In genomic region chr3:27314506-27315164, GRCm38 (mm10) we compare ENCODE assay signal across 21 mouse cellular contexts. TPM values are rescaled to one million over a fixed set of nuclear protein-coding genes. Genes with fewer than 3 reads are reported as not detected.
DNase-seq lines count a peak whose midpoint lies in the region; ATAC-seq and TF ChIP-seq lines count a peak whose summit lies in the region.
"Had no signal": no experiment of that assay in that cellular context is flagged by ENCODE, and none has a peak within 500 bp of the region (broad histone marks: within the 10 kb centered on the region; RNA-seq: fewer than 3 reads in every experiment).

No protein-coding gene starts in this region.

- no peak for DNase-seq in liver, embryonic 13.5 days
- peak; percentile 74 for DNase-seq in induced T-regulatory cell, adult 2 months (ENCODE audit: low read depth)
- peak; percentile 54 for DNase-seq in thymus, postnatal 14 days
- no peak for DNase-seq in right cerebral cortex, adult 2 months (ENCODE audit: low spot score in 2 of 2)
- DNase-seq in spleen, postnatal 10 days (ENCODE audit: low spot score in 2 of 2) = no peak
- DNase-seq: adrenal gland, postnatal 36 days; cerebellum, postnatal 36 days; heart, postnatal 36 days; kidney, postnatal 4 days; lung, postnatal 10 days; right cerebral cortex, postnatal 4 days had no signal

- no peak overlapping the region for H3K4me2 ChIP-seq in liver, embryonic 13.5 days
- H3K4me2 ChIP-seq in liver, embryonic 12.5 days = no peak overlapping the region
- H3K4me2 ChIP-seq: embryonic facial prominence, embryonic 12.5 days; intestine, embryonic 15.5 days; midbrain, embryonic 13.5 days had no signal

- TF ChIP-seq CTCF in E14TG2a.4 (conservative IDR thresholded peaks at IDR 0.05; ENCODE audit: low read length) = 0 out of 2 replicates have a peak, but pooled peaks have one; percentile 5

- H3K27me3 ChIP-seq in liver, embryonic 13.5 days = no peaks in the 10 kb centered on the region
- no peaks in the 10 kb centered on the region for H3K27me3 ChIP-seq in liver, embryonic 12.5 days (replicated peaks)
- H3K27me3 ChIP-seq in E14TG2a.4 (ENCODE audit: insufficient read depth, low read length) = 0 out of 2 replicates have a peak, but pooled peaks cover 3% of the 10 kb centered on the region
- H3K27me3 ChIP-seq: embryonic facial prominence, embryonic 12.5 days; intestine, embryonic 15.5 days; midbrain, embryonic 13.5 days had no signal

- 31% methylated on average over 2 of the region's 2 CpGs for WGBS in liver, embryonic 13.5 days (ENCODE audit: insufficient replicate concordance)
- WGBS in liver, embryonic 12.5 days (ENCODE audit: insufficient replicate concordance) = 43% methylated on average over 2 of the region's 2 CpGs

- no peak overlapping the region for H3K9ac ChIP-seq in liver, embryonic 13.5 days
- no peak overlapping the region for H3K9ac ChIP-seq in liver, embryonic 12.5 days
- H3K9ac ChIP-seq: embryonic facial prominence, embryonic 12.5 days; intestine, embryonic 15.5 days; midbrain, embryonic 13.5 days had no signal

- no peaks in the 10 kb centered on the region for H3K36me3 ChIP-seq in liver, embryonic 13.5 days
- H3K36me3 ChIP-seq in liver, embryonic 12.5 days = no peaks in the 10 kb centered on the region
- no peaks in the 10 kb centered on the region for H3K36me3 ChIP-seq in E14TG2a.4 (ENCODE audit: insufficient read depth, low read length)
- H3K36me3 ChIP-seq: embryonic facial prominence, embryonic 12.5 days; forebrain, embryonic 10.5 days; intestine, embryonic 15.5 days; midbrain, embryonic 13.5 days had no signal

- no peak overlapping the region for H3K4me3 ChIP-seq in liver, embryonic 13.5 days (replicated peaks)
- no peak overlapping the region for H3K4me3 ChIP-seq in liver, embryonic 12.5 days
- no peak overlapping the region for H3K4me3 ChIP-seq in E14TG2a.4 (replicated peaks; ENCODE audit: low read length)
- H3K4me3 ChIP-seq: embryonic facial prominence, embryonic 12.5 days; forebrain, embryonic 10.5 days; intestine, embryonic 15.5 days; midbrain, embryonic 13.5 days had no signal

- H3K9me3 ChIP-seq in liver, embryonic 13.5 days (replicated peaks) = no peaks in the 10 kb centered on the region
- H3K9me3 ChIP-seq in liver, embryonic 12.5 days (replicated peaks) = no peaks in the 10 kb centered on the region
- H3K9me3 ChIP-seq in E14TG2a.4 (ENCODE audit: low read length) = no peaks in the 10 kb centered on the region
- H3K9me3 ChIP-seq: embryonic facial prominence, embryonic 12.5 days; forebrain, embryonic 10.5 days; intestine, embryonic 15.5 days; midbrain, embryonic 13.5 days had no signal

- ATAC-seq in liver, embryonic 13.5 days (ENCODE audit: low read depth) = peak; percentile 39; the same call in 1 of the 2 replicates
- no peak for ATAC-seq in liver, embryonic 12.5 days
- no peak for ATAC-seq in megakaryocyte, adult 5-6 weeks (ENCODE audit: poor library complexity, severe bottlenecking)
- ATAC-seq: intestine, embryonic 15.5 days; midbrain, embryonic 13.5 days had no signal

- peaks cover 12% of the 10 kb centered on the region; the same call in 1 of the 2 replicates for H3K4me1 ChIP-seq in liver, embryonic 13.5 days (replicated peaks)
- H3K4me1 ChIP-seq in liver, embryonic 12.5 days = no peaks in the 10 kb centered on the region
- H3K4me1 ChIP-seq in E14TG2a.4 (replicated peaks; ENCODE audit: low read depth, low read length) = peaks cover 2% of the 10 kb centered on the region; the same call in 1 of the 2 replicates
- H3K4me1 ChIP-seq: embryonic facial prominence, embryonic 12.5 days; forebrain, embryonic 10.5 days; midbrain, embryonic 13.5 days had no signal

- no peak overlapping the region for H3K27ac ChIP-seq in liver, embryonic 13.5 days
- no peak overlapping the region for H3K27ac ChIP-seq in liver, embryonic 12.5 days
- H3K27ac ChIP-seq: embryonic facial prominence, embryonic 12.5 days; forebrain, embryonic 10.5 days; intestine, embryonic 15.5 days; midbrain, embryonic 13.5 days; stomach, postnatal 0 days had no signal

RNA-seq across cellular contexts. Expression of gene Tnfsf10, which starts 2.2 kb away (rescaled TPM):
- polyA plus RNA-seq in liver, embryonic 13.5 days (2015; fragmentation: Nextera tagmentation; extraction: Ambion mirVana) = 0.05 and 0.14 TPM in 2 replicates
- 0.06 and 0.07 TPM in 2 replicates for polyA plus RNA-seq in liver, embryonic 12.5 days (2016; fragmentation: Nextera tagmentation; extraction: Ambion mirVana)
- total RNA-seq in megakaryocyte, adult 5-6 weeks (2015) = 1.0 and 1.1 TPM in 2 replicates
- total RNA-seq in megakaryocyte, adult 5-6 weeks (2017) = 1.5 and 1.6 TPM in 2 replicates
- total RNA-seq: ES-E14 had no signal
- polyA plus RNA-seq: forebrain, embryonic 10.5 days had no signal

RNA-seq across cellular contexts. Expression of gene Ghsr, which starts 56.5 kb away (rescaled TPM):
- not detected in 2 replicates for polyA plus RNA-seq in liver, embryonic 13.5 days (2015; fragmentation: Nextera tagmentation; extraction: Ambion mirVana)
- polyA plus RNA-seq in liver, embryonic 12.5 days (2016; fragmentation: Nextera tagmentation; extraction: Ambion mirVana) = not detected in 2 replicates
- total RNA-seq in megakaryocyte, adult 5-6 weeks (2015) = not detected in 2 replicates
- total RNA-seq in megakaryocyte, adult 5-6 weeks (2017) = not detected in 2 replicates
- total RNA-seq: adrenal gland, postnatal 36 days; heart, postnatal 36 days had no signal
- polyA plus RNA-seq: embryonic facial prominence, embryonic 12.5 days; forebrain, embryonic 10.5 days; intestine, embryonic 15.5 days; limb, embryonic 14.5 days; stomach, postnatal 0 days had no signal

Comparison
In these comparisons a context has a peak if more than half of its experiments do, and no peak if none do; other contexts are left out.
1. DNase-seq: peak in induced T-regulatory cell, adult 2 months (single experiment) and thymus, postnatal 14 days (single experiment); none in liver, embryonic 13.5 days (single experiment), right cerebral cortex, adult 2 months (0 of 2) and spleen, postnatal 10 days (0 of 2).